Mouse (Mus musculus): ENCODE results near the gene A430033K04Rik. TPM values are rescaled to one million over a fixed set of nuclear protein-coding genes. Genes with fewer than 3 reads are reported as not detected.

The A430033K04Rik gene
- 11.7 TPM for polyA plus RNA-seq (2014; fragmentation: Illumina TruSeq; extraction: RNeasy Lipid Tissue Mini Kit (QIAGEN cat#74804); ENCODE audit: low read depth, low replicate concordance)

DNA sequence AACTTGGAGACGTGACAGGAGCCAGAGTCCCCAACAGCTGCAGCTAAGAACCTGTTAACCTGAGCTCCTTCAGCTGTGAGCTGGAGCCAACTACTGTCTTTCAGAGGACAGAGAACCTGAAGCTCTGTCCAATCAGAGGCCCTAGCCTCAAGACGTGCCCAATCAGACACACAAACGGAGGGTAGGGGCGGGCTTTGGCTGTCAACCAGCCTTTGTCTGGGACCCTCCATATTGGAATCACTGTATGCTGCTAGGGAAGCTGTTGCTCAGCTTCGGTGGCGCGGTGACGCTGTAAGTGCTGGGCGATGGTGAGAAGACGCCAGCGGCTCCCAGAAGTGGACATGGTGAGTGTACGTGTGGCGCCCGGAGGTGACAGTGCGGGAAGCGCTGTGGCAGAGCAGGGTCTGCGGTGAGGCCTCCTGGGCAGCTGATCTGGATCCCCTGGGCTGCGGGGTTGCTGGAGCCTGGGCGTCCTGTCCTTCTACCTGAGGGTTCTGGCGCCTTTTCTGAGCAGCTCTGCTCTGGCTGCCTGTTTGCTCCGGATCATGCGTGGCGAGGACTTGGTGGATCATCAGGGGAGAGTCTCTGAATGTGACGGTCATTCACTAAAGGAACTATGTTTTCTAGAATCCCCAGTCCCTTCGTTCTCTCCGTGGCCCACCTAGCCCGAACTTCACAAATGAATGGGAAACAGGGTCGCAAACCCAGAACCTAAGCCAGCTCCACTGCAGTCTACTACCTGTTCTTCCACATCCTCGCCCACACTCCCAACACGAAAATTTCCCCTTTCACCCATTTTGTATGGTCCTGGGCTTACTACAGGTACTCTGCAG, at the start of gene A430033K04Rik:
TSS of gene A430033K04Rik (plus strand) at position 215 of the 833 bp plus-strand sequence.

GRCm38 (mm10) chr5:138619211-138620128, 3.2 kb upstream of the A430033K04Rik start, which contains the start of gene Zfp68:
TSS of gene Zfp68 (minus strand) at chr5:138619761.

Other genes with a start within 250 kb of the A430033K04Rik start
- gene Zfp157, start 181.4 kb upstream of the A430033K04Rik start, polyA plus RNA-seq (2014; fragmentation: Illumina TruSeq; extraction: RNeasy Lipid Tissue Mini Kit (QIAGEN cat#74804); ENCODE audit: low read depth, low replicate concordance): 24.4 TPM
- gene 1700123K08Rik, start 58.1 kb upstream of the A430033K04Rik start, polyA plus RNA-seq (2014; fragmentation: Illumina TruSeq; extraction: RNeasy Lipid Tissue Mini Kit (QIAGEN cat#74804); ENCODE audit: low read depth, low replicate concordance): not detected
- 85.1 TPM for gene Zfp68, start 3.1 kb upstream of the A430033K04Rik start, polyA plus RNA-seq (2014; fragmentation: Illumina TruSeq; extraction: RNeasy Lipid Tissue Mini Kit (QIAGEN cat#74804); ENCODE audit: low read depth, low replicate concordance)
- 5.1 TPM for gene Fam20c, start 131.7 kb downstream of the A430033K04Rik start, polyA plus RNA-seq (2014; fragmentation: Illumina TruSeq; extraction: RNeasy Lipid Tissue Mini Kit (QIAGEN cat#74804); ENCODE audit: low read depth, low replicate concordance)
- not detected for gene Gm5294, start 197.2 kb downstream of the A430033K04Rik start, polyA plus RNA-seq (2014; fragmentation: Illumina TruSeq; extraction: RNeasy Lipid Tissue Mini Kit (QIAGEN cat#74804); ENCODE audit: low read depth, low replicate concordance)